Mouse (Mus musculus): ENCODE measurements around the gene Psmb2.

Psmb2 gene

DNA sequence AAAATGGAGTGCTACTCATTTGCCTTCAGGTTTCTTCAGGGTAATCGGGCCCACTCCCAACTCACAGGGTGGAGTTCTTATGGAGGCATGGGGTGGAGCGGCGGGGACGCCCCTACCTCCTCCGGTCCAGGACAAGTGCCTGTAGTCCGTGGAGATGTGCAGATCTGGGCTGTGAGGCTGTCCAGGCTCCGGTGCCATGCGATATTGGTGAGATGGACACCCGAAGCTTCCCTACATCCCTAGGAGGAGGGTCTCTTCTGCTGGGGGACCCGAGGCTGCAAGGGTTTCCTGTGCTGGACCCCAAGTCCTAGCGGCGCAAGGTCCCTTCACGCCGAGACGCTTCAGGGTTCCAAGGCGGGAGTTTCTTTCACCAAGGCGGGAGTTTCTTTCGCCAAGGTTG lies 54.7 kb downstream of the Psmb2 start:
- peak; percentile 19 for DNase-seq (ENCODE audit: low read depth, low spot score)

DNA sequence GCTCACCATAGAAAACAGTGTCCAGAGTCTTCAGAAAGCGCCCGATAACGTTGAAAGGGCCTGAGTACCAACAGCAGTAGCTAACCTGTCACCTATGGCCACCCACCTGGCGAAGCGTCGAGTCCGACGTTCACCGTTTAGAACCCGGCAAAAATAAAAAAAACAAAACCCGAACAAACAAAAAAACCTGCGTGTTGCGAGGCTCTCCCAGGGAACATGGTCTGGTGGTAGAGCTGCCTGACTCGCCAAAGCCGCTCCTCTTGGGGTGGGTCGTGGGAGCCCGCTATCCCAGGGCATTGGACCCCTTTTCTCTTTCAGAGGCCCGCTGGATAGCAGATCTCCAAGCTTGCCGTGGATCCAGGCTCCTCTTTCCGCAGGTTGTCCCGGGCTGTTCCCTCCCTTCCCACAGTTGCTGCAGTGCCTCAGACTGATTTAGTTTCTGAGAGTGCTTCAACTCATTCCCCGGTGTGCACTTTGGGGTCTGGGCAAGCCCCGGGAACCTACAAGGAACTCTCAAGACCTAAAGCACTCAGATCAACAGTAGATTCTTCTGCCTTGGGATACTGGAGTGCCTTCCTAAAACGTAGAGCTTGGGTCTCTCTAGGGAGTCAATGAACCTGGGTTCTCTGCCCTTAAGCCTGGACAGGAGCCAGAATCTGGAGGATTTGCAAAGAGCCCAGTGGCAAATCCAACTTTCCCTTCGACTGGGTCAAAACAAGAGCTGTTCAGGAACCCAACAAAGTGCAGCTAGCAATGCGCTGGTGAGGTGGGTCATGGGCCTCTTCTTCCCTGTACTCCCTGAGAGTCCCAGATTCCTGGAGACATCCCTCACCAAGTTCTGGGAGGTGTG lies 55.3 kb downstream of the Psmb2 start:
- no peak for DNase-seq (ENCODE audit: low read depth, low spot score)

DNA sequence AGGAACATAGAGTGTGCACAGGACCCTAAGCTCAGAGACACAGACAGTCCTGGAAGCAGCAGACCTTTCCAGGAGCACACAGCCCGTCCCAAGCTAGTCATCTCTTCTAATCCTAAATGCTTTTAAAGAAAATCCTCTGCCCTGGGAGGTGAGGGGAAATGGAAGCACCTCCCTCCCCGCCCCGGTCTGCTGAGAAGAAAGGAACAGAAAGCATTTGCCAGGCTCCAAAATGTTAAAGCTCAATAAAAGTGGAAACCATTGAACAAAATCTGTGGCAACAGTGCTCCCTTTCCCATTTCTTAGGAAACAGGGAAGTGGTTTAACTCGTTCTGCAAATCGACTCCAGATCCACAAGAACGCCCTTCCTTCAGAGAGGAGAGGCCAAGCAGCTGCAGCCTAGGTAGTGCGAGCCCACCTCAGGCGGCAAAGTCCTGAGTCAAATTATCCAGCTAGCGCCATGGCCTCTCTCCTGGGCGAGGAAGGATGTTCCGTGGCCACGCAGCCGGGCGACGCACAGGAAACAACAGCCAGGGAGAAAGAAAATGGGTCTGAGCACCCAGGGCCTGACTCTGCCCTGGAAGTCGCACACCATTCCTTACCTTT lies 56.7 kb downstream of the Psmb2 start:
- DNase-seq (ENCODE audit: low read depth, low spot score) = peak; percentile 41

DNA sequence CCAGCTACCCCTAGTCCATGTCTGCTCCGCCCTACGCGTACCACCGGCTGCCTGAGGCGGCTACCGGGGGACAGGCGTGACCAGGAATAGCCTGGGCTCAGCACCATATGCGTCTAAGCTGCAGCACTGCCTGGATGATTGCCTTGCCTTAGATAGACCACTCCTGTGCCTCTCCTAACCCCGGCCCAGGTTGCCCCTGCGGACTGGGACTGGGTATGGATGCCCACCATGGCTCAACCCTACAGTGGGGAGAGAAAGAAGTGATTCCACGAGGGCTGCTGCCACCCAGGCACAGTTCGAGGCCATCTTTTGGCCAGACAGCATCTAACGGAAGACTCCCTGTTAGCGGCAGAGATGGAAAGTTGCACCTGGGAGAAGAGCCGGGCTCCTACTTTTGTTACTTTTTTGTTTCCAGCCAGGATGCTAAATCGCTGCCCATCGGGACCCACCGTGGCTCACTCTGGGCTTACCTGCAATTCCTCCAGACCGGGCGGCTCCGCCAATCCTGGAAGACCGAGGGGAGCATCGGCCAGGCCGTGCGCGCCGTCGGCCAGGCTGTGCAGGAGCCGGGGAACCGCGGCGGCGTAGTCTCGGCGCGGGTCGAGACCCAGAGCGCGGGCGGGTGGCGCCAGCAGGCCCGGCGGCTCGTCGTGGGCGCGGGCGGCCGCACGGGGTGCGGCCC lies 57.4 kb downstream of the Psmb2 start:
- peak; percentile 61 for DNase-seq (ENCODE audit: low read depth, low spot score)

DNA sequence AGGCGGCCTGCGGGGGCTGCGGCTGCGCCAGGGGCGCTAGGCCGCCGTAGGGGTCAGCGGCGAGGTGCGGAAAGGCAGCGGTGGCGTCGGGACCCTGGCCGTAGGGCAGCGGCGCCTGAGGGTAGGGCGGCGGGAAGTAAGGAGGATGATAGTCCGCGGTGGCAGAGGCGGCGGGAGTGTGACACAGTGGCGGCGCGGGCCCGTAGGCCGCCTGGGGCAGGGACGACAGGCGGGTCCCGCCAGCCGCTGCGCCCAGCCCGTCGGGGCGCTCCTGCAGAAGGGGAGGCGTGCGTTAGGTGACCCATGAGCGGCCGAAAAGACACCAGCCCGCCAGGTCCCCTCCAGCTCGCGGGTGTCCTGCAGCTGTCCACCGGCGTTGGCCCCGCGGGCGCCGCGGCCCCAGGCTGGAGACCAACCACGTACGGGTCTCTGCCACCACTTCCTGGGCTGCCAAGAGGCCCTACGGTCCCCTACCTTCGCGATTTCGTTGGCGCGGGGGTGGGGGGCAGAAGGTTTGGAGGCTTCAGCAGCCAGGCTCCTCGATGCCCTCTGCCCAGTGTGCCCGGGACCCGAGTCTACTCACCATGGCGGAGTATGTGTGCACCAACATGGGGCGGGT lies 58.1 kb downstream of the Psmb2 start:
- peak; percentile 58 for DNase-seq (ENCODE audit: low read depth, low spot score)

DNA sequence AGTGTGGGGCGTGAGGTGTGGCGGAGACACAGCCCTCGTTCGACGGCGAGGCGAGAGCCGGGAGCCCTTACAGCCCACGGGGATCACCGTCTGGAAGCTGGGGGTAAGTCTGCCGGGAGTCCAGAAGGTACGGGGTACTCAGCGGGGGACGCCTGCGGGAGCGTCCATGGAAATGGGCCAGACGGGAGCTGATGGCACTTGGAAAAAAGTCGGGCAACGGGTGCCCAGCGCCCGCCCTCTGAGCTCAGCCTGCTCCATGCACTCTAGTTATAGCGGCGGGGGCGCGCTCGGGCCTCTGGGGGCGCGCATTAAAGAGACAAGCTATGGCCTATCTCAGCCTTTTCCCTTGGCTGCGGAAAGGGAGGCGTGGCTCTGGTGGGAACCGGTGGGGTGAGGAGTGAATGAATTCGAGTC lies 58.6 kb downstream of the Psmb2 start, which contains the start of gene Tfap2e:
Gene Tfap2e (minus strand): TSS at position 240 of the 414 bp plus-strand sequence.
- DNase-seq (ENCODE audit: low read depth, low spot score) = peak; percentile 85

DNA sequence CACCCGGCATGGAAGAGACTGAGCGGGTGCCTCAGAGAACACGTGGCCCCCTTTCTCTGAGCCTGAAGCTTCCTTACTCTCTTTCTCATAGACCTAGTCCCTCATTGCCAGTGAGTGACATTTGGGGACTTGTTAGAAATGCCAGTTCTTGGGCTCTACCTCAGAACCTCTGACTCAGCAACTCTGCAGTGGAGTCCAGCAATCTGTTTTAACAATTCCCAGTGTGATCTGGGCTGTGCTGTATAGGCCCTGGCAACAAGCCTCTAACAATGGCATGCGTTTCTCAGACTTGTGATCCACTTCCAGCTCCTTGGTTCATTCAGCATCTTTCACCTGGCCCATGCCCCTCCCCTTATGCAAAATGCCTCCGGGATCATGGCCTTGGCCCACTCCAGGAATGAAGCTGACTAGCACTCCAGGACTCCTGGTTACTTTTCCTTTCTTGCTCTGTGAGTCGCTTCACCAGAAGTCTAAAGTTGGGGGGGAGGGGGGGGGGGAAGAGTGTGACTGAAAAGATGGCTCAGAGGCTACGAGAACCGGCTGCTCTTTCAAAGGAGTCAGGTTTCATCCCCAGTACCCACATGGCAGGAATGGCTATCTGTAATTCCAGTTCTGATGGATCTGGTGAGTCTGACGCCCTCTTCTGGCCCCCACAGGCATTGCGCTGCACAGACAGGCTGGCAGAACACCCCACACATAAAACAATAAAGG lies 62.7 kb downstream of the Psmb2 start:
- DNase-seq (ENCODE audit: low read depth, low spot score) = peak; percentile 86

DNA sequence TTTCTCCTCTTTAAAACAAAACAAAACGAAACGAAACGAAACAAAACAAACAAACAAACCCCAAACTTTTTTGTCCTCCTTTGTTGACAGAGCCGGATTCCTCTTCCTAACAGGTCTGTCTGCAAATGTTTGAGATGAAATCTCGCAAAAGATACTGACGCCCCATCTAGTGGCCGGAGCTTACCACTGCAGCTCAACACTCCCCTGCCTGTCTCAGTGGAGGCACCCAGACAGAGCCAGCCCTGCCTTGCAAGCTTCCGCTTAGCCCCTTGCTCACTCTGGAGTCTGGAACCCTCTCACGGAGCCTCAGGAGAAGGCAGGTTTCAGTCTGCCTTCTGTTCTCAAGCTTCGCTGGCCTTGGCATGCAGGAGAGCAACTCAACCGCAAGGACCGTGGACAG lies 64.0 kb downstream of the Psmb2 start:
- peak; percentile 90 for DNase-seq (ENCODE audit: low read depth, low spot score)

DNA sequence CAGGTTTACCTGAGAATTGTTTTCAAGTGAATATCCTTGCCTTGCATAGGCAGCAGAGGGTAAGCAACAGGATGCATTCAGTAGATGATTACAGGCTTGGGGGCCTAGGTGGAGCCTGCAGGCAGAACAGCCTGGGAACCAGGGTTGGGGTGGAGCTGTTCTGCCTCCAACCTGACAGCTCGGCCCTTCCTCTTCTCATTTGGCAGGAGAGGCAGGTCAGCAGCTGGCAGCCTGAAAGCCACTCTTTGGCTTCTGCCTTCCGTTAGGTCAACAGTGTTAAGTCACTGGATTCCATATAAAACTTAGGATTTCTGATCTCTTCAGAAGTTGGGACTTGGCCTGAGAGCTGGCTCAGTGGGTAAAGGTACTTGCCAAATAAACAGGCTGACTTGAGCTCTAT lies 65.5 kb downstream of the Psmb2 start:
- DNase-seq (ENCODE audit: low read depth, low spot score) = no peak

DNA sequence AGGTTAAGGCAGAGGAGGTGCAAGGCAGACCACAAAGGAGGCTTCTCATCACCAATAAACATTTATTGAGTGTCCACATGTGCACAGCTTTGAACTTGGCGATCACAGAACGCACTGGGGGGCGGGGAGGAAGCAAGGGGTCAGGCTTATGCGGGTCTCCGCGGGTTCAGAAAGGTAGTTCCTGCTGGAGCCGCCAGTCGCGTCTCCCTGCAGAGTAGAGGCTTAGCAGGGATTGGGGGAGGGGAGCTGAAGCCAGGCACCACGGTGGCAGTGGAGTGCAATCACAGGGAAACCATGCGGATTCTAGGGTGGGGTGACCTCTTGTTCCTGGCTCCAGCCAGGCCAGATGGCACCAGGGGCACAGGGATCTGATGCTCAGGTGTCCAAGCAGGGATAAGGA lies 66.3 kb downstream of the Psmb2 start:
- peak; percentile 66 for DNase-seq (ENCODE audit: low read depth, low spot score)

DNA sequence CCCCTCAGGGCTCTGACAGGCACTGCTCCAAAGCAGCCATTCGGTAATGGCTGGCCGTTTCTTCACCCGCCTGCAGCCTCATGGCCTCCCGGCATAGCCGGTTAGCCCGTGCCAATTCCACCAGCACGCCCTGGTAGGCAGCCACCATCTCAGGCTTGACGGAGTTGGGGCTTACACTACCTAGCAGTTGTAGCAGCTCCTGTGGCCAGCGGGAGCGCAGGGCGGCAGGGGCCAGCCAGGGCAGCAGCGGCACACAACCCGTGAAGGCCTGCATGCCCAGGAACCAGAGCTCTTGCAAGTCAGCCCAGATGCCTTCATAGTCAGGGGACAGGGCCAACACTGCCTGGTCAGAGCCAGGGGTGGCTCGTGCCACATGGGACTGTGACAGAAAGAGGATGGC lies 67.4 kb downstream of the Psmb2 start:
- DNase-seq (ENCODE audit: low read depth, low spot score) = no peak

DNA sequence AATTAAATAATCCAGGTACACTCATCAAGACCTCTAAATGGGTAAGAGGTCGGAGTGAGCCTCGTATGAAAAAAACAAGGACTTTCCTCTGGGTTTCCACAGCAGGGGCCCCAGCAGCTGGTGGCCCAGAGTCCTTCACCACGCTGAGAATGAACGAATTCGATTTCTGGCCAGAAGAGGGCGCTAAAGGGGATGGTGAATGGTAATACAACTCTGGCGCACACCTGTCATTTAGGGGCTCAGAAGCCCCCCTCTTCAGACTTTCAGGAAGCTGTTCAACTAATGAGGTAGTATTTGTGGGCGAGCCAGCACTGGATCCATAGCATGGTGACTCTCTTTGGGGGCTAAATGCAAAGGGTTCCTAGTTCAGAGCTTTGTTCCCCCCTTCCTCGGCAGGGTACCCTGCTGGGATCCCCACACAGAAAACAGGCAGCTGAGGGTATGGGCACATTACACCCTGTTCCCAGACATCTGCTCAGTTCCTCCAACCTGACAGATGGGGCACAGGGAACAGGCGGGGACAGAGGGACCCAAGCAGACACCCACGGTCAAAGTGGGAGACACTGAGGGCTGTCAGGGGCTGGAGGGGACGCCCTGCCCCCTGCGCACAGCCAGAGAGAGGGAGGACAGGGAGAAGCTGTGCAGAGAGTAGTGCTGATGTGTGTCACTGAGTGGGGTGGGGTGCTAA lies 68.2 kb downstream of the Psmb2 start:
- DNase-seq (ENCODE audit: low read depth, low spot score) = peak; percentile 72

DNA sequence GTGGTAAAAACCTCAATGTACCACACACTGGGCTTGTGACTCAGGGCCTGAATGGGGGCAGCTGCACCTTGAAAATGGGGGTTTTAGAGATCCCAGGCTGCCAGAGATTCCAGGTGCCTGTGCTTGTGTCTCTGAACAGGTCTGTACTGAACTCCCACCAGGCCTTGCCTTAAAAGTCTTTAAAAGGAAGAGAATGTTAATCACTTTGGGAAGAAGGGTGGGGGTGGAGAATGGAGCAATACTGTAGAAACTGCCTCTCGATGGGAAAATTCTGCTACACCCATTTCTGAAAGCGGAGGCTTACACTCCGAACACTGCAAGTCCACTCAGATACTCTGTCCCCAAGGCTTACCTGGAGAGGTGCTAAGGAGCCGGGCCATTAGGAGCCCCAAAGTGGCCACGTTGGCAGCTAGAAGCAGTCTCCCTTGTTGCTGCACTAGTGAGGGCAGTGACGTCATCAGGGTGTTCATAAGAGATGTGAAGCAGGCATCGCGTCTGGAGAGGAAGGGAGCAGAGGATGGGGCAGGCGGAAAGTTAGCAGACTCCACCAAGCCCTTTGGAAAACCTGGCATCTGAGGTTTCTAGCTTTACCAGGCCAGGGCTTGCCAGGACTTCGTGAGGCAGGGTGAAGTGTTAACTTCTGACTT lies 68.9 kb downstream of the Psmb2 start:
- no peak for DNase-seq (ENCODE audit: low read depth, low spot score)

DNA sequence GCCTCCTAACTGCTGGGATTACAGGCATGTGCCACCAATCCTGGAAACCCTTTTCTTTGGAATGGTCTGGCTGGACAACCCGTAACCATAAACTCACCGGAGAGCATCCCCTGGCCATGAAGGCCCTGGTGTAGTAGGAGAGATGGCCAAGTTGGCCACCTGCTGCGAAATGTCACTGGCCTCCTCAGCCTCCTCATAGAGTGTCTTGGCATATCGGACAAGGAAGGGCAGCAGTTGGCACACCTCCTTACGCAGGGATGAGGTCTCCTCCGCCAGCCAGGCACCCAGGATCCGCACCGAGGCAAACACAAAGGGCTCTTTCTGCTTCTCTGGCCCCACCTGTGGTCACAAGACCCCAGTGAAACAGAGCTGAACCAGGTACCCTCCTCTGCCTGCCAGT lies 71.0 kb downstream of the Psmb2 start:
- DNase-seq (ENCODE audit: low read depth, low spot score) = no peak

DNA sequence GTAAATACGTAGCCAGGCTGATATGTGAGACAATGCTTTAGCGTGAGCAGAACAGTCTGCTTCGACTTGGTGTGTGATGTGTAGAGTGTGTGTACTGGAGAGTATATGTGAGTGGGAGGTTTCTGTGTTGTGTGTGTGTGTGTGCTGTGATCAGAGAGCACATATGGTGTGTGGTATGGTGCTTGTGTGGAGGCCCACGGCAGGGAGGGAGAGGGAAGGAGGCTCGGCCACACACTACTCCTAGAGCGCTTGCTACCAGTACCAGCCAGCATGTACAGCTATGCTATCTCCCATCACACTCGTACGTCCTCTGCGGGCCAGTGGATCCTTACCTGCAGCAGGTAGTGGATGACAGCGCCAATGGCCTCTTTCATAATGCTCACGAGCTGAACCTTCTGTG lies 72.1 kb downstream of the Psmb2 start:
- DNase-seq (ENCODE audit: low read depth, low spot score) = no peak

DNA sequence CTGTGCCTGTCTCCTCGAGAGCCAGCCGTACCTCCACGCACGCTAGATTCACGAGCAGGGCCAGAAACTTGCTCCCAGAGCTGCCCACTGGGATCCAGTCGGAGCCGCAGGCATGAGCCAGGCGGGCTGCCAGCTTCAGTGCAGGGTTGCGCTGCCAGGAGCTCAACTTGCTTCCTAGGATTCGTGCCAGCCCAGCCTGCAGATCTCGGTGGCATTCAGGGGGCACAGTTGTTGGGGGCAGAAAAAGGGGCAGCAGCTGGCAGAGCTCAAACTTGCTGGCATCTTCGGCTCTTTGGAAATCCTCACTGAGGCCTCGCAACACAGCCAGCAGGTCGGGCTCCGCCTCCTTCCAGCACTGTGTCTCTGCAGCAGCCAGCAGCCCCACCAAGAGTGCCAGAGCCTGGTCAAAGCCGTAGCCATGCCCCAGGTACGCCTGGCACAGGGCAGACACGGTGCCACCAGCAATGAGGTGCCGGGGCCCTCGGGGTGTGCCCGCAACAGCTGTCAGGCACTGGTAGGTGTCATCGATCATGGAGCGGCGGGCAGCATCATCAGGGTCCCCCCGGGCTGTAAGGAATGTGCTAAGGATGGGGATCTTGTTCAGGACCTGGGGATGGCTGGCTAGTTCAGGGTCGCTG lies 72.7 kb downstream of the Psmb2 start:
- no peak for DNase-seq (ENCODE audit: low read depth, low spot score)

DNA sequence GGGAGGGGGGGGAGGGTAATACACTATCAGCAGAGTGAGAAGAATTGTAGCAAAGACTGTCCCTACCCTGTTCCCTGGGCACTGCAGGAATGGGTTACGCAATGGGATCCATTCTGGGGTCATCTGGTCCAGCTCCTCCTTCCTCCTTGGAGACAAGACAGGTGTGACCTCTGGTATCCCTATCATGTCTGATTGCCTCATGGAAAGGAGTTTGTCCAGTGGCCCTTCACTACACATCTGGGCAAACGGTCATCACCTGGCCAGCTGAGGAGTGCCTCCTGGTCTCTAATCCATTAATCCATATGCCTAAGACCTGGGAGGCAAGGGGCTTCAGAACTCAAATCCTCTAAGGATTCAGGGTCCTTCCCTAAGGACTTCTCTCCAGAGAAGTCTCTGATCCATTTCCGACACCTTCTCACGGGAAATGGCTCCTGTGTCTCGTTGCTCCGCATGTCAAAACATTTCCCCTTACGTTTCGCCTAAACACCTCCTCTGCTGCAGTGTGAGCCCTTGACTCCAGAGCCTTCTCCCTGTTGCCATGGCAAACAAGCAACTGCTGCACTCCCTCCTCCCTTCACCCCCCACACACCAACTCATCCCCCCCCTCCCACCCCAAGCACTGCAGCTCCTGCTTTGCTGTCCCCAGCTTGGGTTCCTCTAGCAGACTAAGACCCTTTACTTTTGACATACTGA lies 73.6 kb downstream of the Psmb2 start:
- DNase-seq (ENCODE audit: low read depth, low spot score) = no peak

DNA sequence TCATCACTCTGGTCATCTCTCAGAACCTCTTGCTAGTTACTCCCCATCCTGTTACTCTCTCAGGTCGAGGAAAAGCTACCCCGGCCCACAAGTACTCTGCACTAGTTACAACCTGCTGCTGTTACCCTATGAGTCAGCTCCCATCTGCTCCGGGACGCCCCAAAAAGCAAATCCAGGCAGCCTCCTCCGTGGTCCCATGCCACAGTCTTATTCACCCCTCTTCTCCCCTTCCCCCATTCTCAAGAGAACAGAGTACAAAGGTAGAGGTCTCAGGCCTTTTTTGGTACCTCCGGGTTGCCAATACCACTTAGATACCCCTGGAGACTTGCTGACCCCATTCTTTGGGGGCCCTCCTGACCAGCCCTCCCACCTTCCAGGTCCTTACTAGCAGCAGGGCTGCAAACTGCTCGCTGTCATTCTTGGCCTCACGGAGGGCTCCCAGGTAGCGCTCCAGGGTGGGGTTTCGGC lies 74.2 kb downstream of the Psmb2 start:
- no peak for DNase-seq (ENCODE audit: low read depth, low spot score)

DNA sequence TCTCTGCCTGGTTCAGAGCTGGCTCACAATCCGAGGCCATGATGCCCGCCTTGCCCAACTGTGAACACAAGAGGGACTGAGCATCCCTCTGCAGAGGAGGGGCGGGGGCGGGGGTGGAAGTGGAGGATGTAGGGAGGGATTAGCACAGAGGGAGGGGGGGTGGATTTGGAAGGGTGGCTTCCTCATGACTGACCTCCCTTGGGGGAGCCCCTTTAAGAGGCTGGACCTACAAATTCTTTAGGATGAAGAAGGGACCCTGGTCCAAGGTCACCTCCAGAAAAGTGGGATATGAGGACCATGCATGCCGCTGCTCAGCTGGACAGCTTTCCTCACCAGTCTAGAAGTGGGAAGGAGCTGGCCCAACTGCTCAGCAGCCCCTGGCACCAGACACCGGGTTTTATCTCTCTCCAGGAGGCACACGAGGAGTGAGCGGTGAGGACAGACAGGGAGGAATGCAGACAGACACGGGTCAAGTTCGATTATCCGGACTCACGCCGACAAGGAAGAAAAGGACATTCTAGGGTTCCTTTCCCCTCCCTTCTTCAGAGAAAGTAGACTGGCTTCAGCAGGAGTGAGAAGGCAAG lies 74.7 kb downstream of the Psmb2 start:
- peak; percentile 8 for DNase-seq (ENCODE audit: low read depth, low spot score)

Data from ZHBTc4 (cell line).